Mouse (Mus musculus) myocyte (in vitro differentiated cells): ENCODE results near the gene Stox2. TPM values are rescaled to one million over a fixed set of nuclear protein-coding genes. Genes with fewer than 3 reads are reported as not detected.
A peak's percentile ranks its signal among the peaks of the same experiment; 100 is the strongest.

Experiments used
- H3K27me3 ChIP-seq: one replicate; pipeline ENCODE4 v1.6.1; 2011; ENCODE audit not compliant: control insufficient read depth, insufficient read depth, insufficient read length
- H3K36me3 ChIP-seq: one replicate; pipeline ENCODE4 v1.6.1; 2011; ENCODE audit not compliant: control insufficient read depth, insufficient read depth
- H3K4me2 ChIP-seq: one replicate; pipeline ENCODE4 v1.6.1; 2011; ENCODE audit warnings: low read depth, control low read depth
- H3K4me3 ChIP-seq: one replicate; pipeline ENCODE4 v1.5.1; 2011; ENCODE audit warnings: mild to moderate bottlenecking, control low read depth, moderate library complexity
- H3K79me2 ChIP-seq: one replicate; pipeline ENCODE4 v1.6.1; 2011; ENCODE audit not compliant: control insufficient read depth, insufficient read depth
- H3ac ChIP-seq: one replicate; pipeline ENCODE4 v1.6.1; 2011; ENCODE audit not compliant: control insufficient read depth, insufficient read length
- CEBPB ChIP-seq: IDR thresholded peaks from 2 replicates; pipeline ENCODE4 v1.6.1; 2011; ENCODE audit warnings: mild to moderate bottlenecking, moderate library complexity; ENCODE audit not compliant: poor library complexity, insufficient read depth, severe bottlenecking
- E2F4 ChIP-seq: IDR thresholded peaks from one replicate; pipeline ENCODE4 v1.6.1; 2011; ENCODE audit warnings: mild to moderate bottlenecking, control low read depth, moderate library complexity; ENCODE audit not compliant: insufficient read depth
- MAX ChIP-seq: IDR thresholded peaks from one replicate; pipeline ENCODE4 v1.6.1; 2011; ENCODE audit warnings: low read depth, mild to moderate bottlenecking, control low read depth
- MYOD1 ChIP-seq, 3 experiments: IDR thresholded peaks; one replicate each; pipeline ENCODE4 v1.6.1; 2011; ENCODE audit warnings: control low read depth in 2 of 3, low read depth in 2 of 3, mild to moderate bottlenecking in 2 of 3, moderate library complexity in 1 of 3; ENCODE audit not compliant: insufficient read length in 2 of 3, control insufficient read depth in 1 of 3
- MYOG ChIP-seq, 3 experiments: IDR thresholded peaks; one replicate each; pipeline ENCODE4 v1.6.1; 2011; ENCODE audit warnings: control low read depth in 2 of 3, low read depth in 2 of 3, mild to moderate bottlenecking in 2 of 3; ENCODE audit not compliant: insufficient read length in 2 of 3, control insufficient read depth in 1 of 3, insufficient read depth in 1 of 3
- POLR2A ChIP-seq: IDR thresholded peaks from one replicate; pipeline ENCODE4 v1.6.1; 2011; ENCODE audit warnings: low read depth, mild to moderate bottlenecking, control low read depth, moderate library complexity; ENCODE audit not compliant: insufficient read length
- POLR2AphosphoS2 ChIP-seq: IDR thresholded peaks from one replicate; pipeline ENCODE4 v1.6.1; 2011; ENCODE audit warnings: low read depth, control low read depth; ENCODE audit not compliant: insufficient read length
- REST ChIP-seq: IDR thresholded peaks from one replicate; pipeline ENCODE4 v1.6.1; 2011; ENCODE audit warnings: mild to moderate bottlenecking, control low read depth, moderate library complexity; ENCODE audit not compliant: insufficient read depth, insufficient read length
- SRF ChIP-seq: IDR thresholded peaks from one replicate; pipeline ENCODE4 v1.6.1; 2011; ENCODE audit warnings: low read depth; ENCODE audit not compliant: control insufficient read depth, insufficient read length
- TCF12 ChIP-seq: IDR thresholded peaks from one replicate; pipeline ENCODE4 v1.6.1; 2011; ENCODE audit warnings: mild to moderate bottlenecking, control low read depth; ENCODE audit not compliant: poor library complexity, insufficient read depth, severe bottlenecking
- TCF3 ChIP-seq: IDR thresholded peaks from one replicate; pipeline ENCODE4 v1.6.1; 2011; ENCODE audit warnings: low read depth, control low read depth; ENCODE audit not compliant: insufficient read length
- USF1 ChIP-seq: IDR thresholded peaks from one replicate; pipeline ENCODE4 v1.6.1; 2011; ENCODE audit warnings: low read depth, mild to moderate bottlenecking, control low read depth, moderate library complexity
- polyA plus RNA-seq: library from polyadenylated mRNA; unstranded; fragments of >200 nt; fragmentation: generic; extraction: Trizol; gene quantifications from one replicate; pipeline ENCODE4 v1.2.1, GENCODE M21; 2012; ENCODE audit warnings: missing spikeins

The Stox2 gene
- polyA plus RNA-seq, 1 experiment = not detected

- H3ac ChIP-seq = no peak overlapping the region
- H3K4me3 ChIP-seq = no peak overlapping the region
- H3K36me3 ChIP-seq = no peaks in the 10 kb centered on the region
- H3K27me3 ChIP-seq = no peaks in the 10 kb centered on the region
- no peak overlapping the region for H3K4me2 ChIP-seq
- H3K79me2 ChIP-seq = no peaks in the 10 kb centered on the region
- TF ChIP-seq POLR2A = no peak
- no peak for TF ChIP-seq POLR2AphosphoS2
Observed at GRCm38 (mm10) chr8:47326348-47326747, 119.8 kb downstream of the Stox2 start.

- no peak for TF ChIP-seq POLR2AphosphoS2
- TF ChIP-seq CEBPB = no peak
- TF ChIP-seq MYOD1 (IDR thresholded peaks at IDR 0.05; ENCODE audit: control insufficient read depth in 1 of 3, insufficient read length in 2 of 3, low read depth in 2 of 3) = no peak
- TF ChIP-seq MYOG (IDR thresholded peaks at IDR 0.05; ENCODE audit: control insufficient read depth in 1 of 3, insufficient read depth in 1 of 3, insufficient read length in 2 of 3, low read depth in 2 of 3) = no peak
- TF ChIP-seq E2F4 = no peak
- no peak for TF ChIP-seq POLR2A
- no peak for TF ChIP-seq SRF
Observed at GRCm38 (mm10) chr8:47324117-47324820, 121.9 kb downstream of the Stox2 start.

GRCm38 (mm10) chr8:47321282-47321681 lies 124.9 kb downstream of the Stox2 start:
- peak in 1 of 3 experiments; percentile 7 for TF ChIP-seq MYOG (IDR thresholded peaks at IDR 0.05; ENCODE audit: control insufficient read depth in 1 of 3, insufficient read depth in 1 of 3, insufficient read length in 2 of 3, low read depth in 2 of 3)
- TF ChIP-seq TCF12 = no peak
- H3K79me2 ChIP-seq = no peaks in the 10 kb centered on the region
- no peak overlapping the region for H3K4me2 ChIP-seq
- H3K36me3 ChIP-seq = no peaks in the 10 kb centered on the region
- no peaks in the 10 kb centered on the region for H3K27me3 ChIP-seq
- H3ac ChIP-seq = no peak overlapping the region
- no peak overlapping the region for H3K4me3 ChIP-seq

More at GRCm38 (mm10) chr8:47324117-47324820, 121.9 kb downstream of the Stox2 start:
- Histone ChIP-seq H3K4me2 (no peak overlapping the region), H3K79me2 (no peaks in the 10 kb centered on the region), H3K4me3 (no peak overlapping the region), H3K36me3 (no peaks in the 10 kb centered on the region), H3ac (no peak overlapping the region), H3K27me3 (no peaks in the 10 kb centered on the region)

GRCm38 (mm10) chr8:47320707-47321106 lies 125.5 kb downstream of the Stox2 start:
- no peak overlapping the region for H3ac ChIP-seq
- H3K27me3 ChIP-seq = no peaks in the 10 kb centered on the region
- H3K4me3 ChIP-seq = no peak overlapping the region
- H3K4me2 ChIP-seq = no peak overlapping the region
- TF ChIP-seq MAX (no peak), E2F4 (no peak), TCF3 (no peak), SRF (no peak), USF1 (no peak), CEBPB (no peak), POLR2AphosphoS2 (no peak), MYOG (IDR thresholded peaks at IDR 0.05; ENCODE audit: control insufficient read depth in 1 of 3, insufficient read depth in 1 of 3, insufficient read length in 2 of 3, low read depth in 2 of 3) (no peak), POLR2A (no peak), MYOD1 (IDR thresholded peaks at IDR 0.05; ENCODE audit: control insufficient read depth in 1 of 3, insufficient read length in 2 of 3, low read depth in 2 of 3) (no peak), TCF12 (no peak)
- no peaks in the 10 kb centered on the region for H3K79me2 ChIP-seq
- no peaks in the 10 kb centered on the region for H3K36me3 ChIP-seq

- Histone ChIP-seq H3K4me2 (no peak overlapping the region), H3K27me3 (no peaks in the 10 kb centered on the region), H3K4me3 (no peak overlapping the region), H3K79me2 (no peaks in the 10 kb centered on the region), H3ac (no peak overlapping the region), H3K36me3 (no peaks in the 10 kb centered on the region)
- TF ChIP-seq SRF = no peak
- TF ChIP-seq REST = no peak
- TF ChIP-seq MYOG (IDR thresholded peaks at IDR 0.05; ENCODE audit: control insufficient read depth in 1 of 3, insufficient read depth in 1 of 3, insufficient read length in 2 of 3, low read depth in 2 of 3) = no peak
- TF ChIP-seq MYOD1 (IDR thresholded peaks at IDR 0.05; ENCODE audit: control insufficient read depth in 1 of 3, insufficient read length in 2 of 3, low read depth in 2 of 3) = no peak
- TF ChIP-seq POLR2AphosphoS2 = no peak
- TF ChIP-seq E2F4 = no peak
- TF ChIP-seq CEBPB = no peak
Observed at GRCm38 (mm10) chr8:47318468-47318867, 127.7 kb downstream of the Stox2 start.
